Mouse (Mus musculus) ovary, postnatal 14 days (tissue): ENCODE data around the gene Sdhd.

ENCODE experiments used
- DNase-seq: peaks from one replicate; pipeline ENCODE4 v3.0.0; 2022; ENCODE audit warnings: low spot score

Sdhd gene

DNA sequence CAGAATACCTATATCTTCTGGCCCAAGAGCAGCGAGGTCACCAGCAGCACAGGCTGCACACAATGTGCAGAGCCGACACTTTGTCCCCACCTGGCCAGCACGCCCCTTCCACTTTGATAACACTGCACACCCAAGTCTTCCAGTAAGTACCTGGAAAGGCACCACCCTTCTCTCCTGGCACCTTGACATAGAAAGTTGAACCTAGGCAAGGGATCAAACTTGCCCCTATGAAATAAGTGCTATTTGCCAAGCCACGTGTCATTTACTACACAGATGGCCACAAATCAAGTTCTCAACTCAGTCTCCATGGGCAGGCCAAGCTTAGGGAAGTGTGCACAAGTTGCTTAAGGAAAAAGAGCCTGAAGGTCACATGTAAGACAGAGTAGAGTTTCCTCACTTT lies 16.7 kb downstream of the Sdhd start:
- DNase-seq, result no peak

DNA sequence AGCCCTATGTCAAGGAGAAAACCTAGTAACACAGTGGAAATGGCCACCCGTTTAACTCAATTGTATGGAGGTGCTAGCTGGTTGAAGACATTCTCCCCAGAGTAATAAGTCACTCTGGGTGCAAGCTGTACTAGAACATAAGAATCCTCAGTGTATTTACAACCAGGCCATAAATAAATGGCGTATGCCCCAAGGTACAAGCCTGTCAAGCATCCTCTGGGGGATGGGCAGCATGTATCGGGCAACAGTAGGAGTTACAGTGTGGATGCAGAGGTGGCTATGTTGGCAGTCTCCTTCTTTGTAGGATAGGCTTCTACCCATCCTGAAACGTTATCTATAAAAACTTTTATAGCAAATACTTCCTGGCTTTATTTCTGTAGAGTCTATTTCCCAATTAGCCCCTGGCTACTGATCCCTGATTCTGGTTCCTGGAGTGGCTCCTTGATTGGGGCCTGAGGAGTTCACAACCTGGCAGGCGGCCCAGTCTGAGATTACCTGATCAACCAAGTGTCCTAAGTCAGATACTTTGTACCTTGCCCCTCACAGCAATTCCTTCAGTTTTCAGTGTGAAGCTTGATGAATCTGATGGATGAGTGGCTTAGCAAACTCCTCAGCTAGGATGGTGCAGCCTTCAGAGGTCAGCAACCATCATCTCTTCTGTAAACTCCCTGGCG lies 18.3 kb downstream of the Sdhd start:
- DNase-seq, result no peak

DNA sequence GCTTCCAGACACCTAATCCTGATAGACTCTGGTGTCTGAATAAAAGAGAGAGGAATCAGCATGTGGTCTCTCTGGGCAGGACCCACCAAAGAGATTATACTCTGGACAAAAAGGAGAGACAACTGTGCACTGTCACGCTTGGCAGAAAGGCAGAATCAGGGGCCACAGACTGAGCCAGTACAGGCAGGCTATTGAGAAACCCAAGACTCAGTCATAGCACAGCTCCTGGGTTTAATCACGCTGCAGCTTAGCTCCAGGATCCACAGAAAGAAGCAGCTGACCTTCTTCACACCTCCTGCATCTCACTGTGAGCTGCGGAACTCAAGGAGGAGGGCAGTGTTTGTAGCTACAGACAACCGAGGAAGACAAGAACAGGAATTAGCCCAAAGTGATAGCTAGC lies 23.2 kb downstream of the Sdhd start:
- no peak for DNase-seq

DNA sequence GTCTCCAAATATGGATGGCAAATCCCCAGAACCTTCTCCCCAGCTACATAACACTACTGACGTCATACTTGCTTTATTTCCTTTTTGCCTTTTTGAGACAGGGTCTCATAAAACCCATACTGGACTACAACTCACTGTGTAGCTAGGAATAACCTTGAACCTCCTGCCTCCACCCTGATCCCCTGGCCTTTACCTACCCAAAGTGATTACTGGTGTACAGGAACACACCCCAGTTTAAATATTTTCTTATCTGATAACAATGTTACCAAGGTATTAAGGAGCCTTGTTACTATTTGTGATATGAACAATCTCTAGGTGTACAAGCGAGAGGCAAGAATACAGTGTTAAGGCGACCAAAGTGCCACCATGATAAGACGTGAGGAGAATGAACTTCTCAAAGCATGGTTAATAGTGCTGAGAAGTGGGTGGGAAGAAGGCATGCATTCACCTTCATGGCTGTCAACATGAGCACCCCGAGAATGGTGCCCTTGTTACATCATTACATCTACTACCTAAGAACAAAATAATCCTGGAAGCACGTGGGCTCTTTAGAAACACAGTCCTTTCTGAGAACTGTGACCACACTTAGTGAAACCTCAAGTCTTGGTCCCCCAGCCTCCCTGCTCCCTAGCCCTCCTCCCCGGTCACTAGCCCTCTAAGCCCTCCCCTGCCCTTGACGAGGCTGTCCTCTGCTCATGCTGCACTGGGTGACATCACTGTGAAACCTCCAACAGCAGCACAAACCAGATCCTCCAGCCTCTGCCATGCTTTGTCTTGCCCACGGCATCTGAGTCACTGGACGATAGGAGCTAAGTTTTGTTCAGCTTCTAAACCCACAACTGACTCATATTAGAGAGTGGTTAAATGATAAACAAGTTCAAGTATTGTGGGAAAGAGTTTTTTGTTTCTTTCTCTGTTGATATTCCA lies 33.8 kb downstream of the Sdhd start:
- DNase-seq, result no peak

DNA sequence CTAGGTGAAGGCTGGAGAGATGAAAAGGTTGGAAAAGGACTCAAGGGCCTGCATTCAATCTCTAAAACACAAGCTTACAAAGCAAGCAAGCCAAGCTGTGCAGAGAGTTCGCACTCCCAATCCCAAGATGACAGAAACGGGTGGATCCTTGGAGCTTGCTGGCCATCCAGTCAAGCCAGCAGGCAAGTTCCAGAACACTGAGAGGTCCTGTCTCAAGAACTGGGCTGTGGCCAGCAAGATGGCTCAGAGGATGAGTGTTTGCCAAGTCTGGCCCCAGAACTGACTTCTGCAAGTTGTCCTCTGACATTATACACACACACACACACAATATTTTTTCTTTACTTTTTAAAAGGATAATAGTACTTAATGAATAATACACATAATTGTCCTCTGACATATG lies 35.7 kb downstream of the Sdhd start:
- DNase-seq, result no peak

DNA sequence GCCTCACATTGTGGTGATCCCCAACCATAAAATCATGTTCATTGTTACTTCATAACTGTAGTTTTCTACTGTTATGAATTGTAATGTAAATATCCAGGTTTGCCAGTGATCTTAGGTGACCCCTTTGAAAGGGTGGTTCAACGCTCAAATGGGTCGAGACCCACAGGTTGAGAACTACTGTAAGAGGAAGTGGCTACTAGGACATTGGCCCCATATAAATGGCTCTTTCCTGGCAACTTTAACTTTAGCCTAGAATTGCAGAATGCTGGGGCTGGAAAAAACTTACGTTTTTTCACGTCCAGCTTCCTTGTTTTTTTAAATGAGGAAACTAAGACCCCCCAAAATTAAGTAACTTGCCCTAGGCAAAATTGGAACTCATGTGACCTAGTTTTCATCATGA lies 36.2 kb downstream of the Sdhd start:
- no peak for DNase-seq

DNA sequence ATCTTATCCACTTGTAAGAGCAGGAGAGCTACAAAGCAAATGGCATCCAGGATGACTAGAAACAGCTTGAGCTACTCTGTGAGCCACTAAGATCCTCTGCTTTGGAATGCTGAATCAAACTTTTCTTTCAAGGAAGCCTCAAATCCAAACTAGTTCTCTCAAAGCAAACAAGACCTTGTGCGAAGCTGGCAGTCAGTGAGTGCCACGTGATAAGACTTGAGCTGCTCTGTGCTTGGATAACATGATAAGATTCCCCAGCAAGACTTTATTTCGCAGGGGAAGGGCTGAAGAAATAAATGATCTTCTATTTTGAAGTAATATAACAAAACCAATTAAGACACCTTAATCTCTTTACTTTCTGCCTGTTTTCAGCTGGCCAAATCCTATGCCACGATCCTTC lies 37.7 kb downstream of the Sdhd start:
- DNase-seq, result no peak

DNA sequence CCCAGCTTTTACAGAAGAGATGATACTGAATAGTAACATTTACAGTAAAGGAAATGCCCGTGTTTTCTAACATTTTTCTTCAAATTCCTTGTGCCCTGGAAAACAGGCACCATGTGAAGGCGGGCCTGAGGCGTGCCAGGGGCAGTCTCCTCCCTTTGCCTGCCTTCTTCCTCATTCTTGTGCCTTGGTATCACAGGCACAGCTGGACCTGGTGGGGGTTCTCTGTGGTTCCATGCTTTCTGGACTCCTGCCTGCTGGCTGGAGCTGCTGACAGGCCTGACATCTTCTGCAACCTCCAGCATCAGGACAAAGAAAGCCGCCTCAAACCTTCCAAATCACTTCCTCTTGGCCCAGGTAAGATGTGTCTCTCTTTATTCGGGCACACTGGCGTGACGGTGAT lies 38.4 kb downstream of the Sdhd start:
- peak; percentile 34 for DNase-seq

DNA sequence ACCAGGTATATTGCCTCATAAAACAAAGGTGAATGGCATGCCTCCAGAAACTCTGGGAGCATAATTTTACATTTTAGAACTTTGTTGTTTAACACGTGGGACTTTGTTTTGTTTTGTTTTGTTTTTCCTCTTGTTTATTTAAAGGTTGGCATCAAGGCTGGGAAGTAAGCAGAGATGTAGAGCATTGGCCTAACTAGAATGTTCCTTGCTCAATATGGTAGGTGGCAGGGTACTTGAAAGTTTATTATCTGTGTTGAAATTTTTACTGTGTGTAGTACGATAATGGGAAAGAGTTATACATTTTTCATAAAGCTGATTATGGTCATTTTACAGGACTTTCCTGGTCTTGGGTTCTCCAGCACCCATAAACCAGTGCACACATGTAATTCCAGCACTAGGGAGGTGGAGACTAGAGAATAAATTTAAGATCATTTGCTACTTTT lies 41.7 kb downstream of the Sdhd start:
- DNase-seq, result no peak

DNA sequence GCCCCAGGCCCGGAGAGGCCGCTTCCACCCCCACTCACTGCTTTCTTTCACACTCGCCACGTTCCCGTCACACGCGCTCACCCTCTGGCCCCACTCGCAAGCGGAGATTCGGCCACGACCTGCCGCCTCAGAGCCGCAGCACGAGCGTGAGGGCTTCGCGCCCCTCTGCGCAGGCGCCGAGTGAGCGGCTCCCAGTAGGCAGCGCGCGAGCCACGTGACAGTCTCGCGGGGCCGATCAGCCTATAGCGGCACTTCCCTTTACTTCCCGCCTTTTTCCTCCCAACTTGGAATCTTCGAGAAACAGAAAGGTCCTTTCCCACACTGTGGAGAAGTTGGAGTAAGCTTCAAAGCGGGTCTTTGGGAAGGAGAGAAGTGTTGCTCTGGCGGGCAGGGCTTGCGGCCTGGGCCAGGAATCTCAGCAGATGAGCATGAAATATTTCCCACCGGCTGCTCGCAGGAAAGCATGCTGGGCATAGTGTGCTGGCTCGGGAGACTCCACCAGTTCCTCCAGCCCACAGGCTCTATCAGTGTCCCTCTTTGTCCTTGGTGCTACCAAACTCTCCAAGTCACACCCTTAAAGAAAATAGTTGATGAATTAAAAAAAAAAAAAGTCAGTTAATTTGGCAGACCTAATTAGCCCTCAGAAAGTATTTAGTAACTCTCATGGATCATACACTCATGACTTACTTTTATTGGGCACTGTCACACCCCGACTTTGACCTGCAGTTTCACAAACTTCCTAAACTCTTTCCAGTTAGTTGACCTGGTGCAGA lies 42.3 kb downstream of the Sdhd start, which contains the start of gene Tex12:
Tex12 (minus strand) TSS at position 181 of the 773 bp plus-strand sequence.
- no peak for DNase-seq

DNA sequence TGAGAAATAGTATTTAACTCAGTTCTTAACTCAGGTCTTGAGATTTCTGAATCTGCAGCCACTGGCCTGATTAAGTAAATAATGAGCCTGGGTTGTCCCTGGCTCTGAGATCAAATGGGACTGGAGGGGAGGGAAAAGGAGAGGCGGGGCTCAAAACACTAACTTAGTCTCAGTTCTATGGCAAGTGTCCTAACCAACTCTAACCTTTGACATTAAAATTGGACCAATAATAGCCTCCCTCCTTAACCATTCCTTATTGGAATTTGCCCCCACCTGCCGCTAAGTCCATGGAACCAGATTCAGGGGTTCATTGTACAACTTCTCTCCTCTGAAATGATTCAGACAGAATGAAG lies 48.5 kb downstream of the Sdhd start, which contains the start of gene Bco2:
Bco2 (minus strand) TSS at position 88 of the 353 bp plus-strand sequence.
- no peak for DNase-seq

DNA sequence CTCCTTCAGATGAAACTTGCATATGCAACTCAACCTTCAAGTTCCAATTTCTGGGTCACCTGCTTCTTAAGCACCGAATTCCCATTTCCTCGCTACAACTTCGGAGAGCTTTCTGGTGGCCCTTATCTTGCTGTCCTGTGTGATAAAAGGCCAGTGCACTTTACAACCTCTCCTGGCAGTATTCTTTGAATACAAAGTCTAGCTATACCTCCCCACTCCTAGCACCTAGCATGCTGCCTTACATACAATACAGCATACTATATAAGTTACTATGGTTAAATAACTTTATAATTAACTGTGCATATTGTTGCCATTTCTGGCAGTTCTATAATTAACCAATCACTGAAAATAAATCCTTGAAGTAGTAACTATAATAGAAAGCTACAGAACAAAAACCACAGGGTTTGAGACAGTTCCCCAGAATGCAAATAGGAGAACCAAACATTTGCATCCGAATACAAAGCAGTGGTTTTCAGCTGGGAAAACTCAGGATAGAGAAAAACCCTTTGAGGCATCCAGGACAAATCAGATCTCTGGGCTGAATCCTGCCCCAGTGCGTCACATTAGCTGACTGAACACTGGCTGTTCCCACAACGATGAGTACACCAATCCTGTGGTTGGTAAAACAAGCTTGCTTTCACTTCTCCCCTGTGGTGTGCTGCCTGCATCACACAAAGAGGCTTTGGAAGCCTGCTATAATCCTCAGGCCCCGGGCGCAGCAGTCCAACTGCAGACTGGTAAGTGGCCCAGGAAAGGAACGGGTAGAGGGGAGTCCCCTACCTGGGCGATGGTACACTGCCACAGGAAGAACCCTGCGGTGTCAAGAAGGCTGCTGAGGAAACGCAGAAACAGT lies 49.1 kb downstream of the Sdhd start, which contains the start of gene Il18:
Il18 (plus strand) TSS at position 587 of the 853 bp plus-strand sequence.
- no peak for DNase-seq

DNA sequence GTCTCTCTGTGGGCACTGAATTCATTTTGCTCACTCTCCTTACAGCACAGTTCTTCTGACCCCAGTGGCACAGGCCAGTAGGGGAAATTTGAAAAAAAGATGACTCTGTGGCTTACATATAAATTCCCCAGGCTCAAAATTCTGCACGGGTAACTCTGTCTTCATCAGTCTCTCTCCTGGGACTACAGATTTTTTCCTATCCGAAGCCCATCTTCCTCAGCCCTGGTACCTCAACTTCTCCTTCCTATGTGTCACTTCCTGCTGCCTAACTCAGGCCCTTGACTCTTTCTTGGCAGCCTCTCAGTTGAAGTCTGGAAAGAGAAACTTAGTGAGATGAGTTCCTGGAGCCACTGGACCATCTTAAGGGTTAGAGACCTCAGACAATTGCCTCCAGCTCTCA lies 50.1 kb downstream of the Sdhd start:
- DNase-seq, result no peak

DNA sequence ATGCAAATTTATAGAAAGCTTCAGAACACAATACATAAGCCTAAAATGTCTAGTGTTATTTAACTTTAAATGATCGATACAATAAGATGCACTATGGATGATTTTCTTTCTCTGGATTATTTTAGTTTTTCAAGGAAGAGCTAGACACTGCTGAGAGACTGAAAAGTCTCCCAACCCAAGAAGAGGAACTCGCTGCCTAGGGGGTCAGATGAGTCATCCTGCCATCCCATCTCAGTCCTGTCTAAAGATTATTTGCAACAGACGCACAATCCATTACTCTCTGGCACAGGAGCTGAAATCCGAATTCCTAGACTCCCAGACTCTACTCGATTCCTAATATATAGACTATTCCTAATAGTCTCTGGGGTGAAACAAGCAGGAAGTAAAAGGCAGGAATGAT lies 51.4 kb downstream of the Sdhd start:
- DNase-seq, result no peak

DNA sequence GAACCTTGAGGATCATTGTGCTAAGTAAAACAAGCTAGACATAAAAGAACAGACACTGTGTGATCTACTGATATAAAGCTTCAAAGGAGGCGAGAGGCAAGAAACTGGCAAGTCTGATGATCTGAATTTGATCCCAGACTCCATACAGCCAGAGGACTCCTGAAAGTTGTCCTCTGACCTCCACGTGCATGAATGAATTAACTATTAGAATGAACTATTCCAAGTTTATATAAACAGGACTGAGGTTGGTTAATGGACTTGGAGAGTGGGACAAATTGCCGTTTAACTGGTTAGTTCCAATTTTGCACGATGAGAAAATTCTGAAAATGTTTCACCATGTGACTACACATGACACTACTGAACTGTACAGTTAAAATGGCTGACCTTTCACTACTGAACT lies 54.7 kb downstream of the Sdhd start:
- DNase-seq, result no peak

DNA sequence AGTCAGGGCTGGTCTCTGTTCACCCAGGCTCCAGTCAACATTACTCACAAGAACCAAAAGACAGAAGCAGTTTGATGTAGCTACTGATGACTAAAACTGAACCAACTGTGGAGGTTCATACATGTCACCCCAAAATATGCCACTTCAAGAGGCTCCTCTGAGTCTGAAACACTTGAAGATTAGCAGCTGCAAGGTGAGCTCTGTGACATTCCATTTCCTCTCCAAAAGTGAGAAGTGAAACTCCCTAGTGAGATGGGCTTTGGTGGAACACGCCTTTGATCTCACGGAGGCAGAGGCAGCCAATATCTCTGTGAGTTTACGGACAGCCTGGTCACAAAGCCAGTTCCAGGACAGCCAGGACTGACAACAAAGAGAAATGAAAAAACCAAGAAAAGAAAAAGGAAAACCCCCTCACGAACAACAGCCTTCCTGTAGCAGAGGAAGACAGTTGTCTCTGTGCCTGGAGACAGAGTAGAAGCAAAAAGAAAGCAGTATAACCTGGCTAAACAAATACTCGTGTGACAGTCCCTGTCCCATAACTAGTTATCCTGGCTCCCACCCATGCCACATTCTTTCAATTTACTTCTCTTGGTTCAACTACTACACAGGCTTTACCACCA lies 55.6 kb downstream of the Sdhd start:
- DNase-seq, result no peak
